Mouse (Mus musculus): ENCODE measurements at regions not wholly inside any gene's neighbourhood (a gene's known extent, or its start where the extent isn't known, plus 50 kb on each side); places are given as distances from the start of the nearest gene placed in this dataset.
"Not testable (repeated sequence)": the region's sequence is repeated elsewhere in the genome, so short reads cannot be mapped to it uniquely, and the experiment has no call there.

GRCm38 (mm10) chr13:72183636-72184035, 220.1 kb upstream of the Irx1 start:
- no peak for DNase-seq (ENCODE audit: low read depth, low spot score)

GRCm38 (mm10) chr13:72184116-72184845, 220.8 kb upstream of the Irx1 start:
- DNase-seq (ENCODE audit: low read depth, low spot score) = no peak

GRCm38 (mm10) chr13:72184846-72185118, 221.3 kb upstream of the Irx1 start:
- no peak for DNase-seq (ENCODE audit: low read depth, low spot score)

- no peak for DNase-seq (ENCODE audit: low read depth, low spot score)
These were observed 232.4 kb upstream of the Irx1 start for GRCm38 (mm10) chr13:72195881-72196280.

- DNase-seq (ENCODE audit: low read depth, low spot score) = peak; percentile 55
These were observed 235.0 kb upstream of the Irx1 start for GRCm38 (mm10) chr13:72198341-72199105.

GRCm38 (mm10) chr13:72209518-72209917, 246.0 kb upstream of the Irx1 start:
- DNase-seq (ENCODE audit: low read depth, low spot score) = no peak

- peak; percentile 3 for DNase-seq (ENCODE audit: low read depth, low spot score)
These were observed 246.5 kb upstream of the Irx1 start for GRCm38 (mm10) chr13:72209946-72210456.

- no peak for DNase-seq (ENCODE audit: low read depth, low spot score)
These were observed 247.2 kb upstream of the Irx1 start for GRCm38 (mm10) chr13:72210474-72211309.

- no peak for DNase-seq (ENCODE audit: low read depth, low spot score)
These were observed 248.2 kb upstream of the Irx1 start for GRCm38 (mm10) chr13:72211716-72212115.

- no peak for DNase-seq (ENCODE audit: low read depth, low spot score)
These were observed 249.2 kb upstream of the Irx1 start for GRCm38 (mm10) chr13:72212747-72213146.

- no peak for DNase-seq (ENCODE audit: low read depth, low spot score)
These were observed 255.8 kb upstream of the Irx1 start for GRCm38 (mm10) chr13:72219329-72219728.

GRCm38 (mm10) chr13:72227102-72227501, 263.6 kb upstream of the Irx1 start:
- peak; percentile 2 for DNase-seq (ENCODE audit: low read depth, low spot score)

- DNase-seq (ENCODE audit: low read depth, low spot score) = no peak
These were observed 267.6 kb upstream of the Irx1 start for GRCm38 (mm10) chr13:72231032-72231591.

- DNase-seq (ENCODE audit: low read depth, low spot score) = no peak
These were observed 268.6 kb upstream of the Irx1 start for GRCm38 (mm10) chr13:72232080-72232479.

- DNase-seq (ENCODE audit: low read depth, low spot score) = no peak
These were observed 278.4 kb upstream of the Irx1 start for GRCm38 (mm10) chr13:72241919-72242318.

- no peak for DNase-seq (ENCODE audit: low read depth, low spot score)
These were observed 286.9 kb upstream of the Irx1 start for GRCm38 (mm10) chr13:72250419-72250818.

GRCm38 (mm10) chr13:72253242-72253641, 289.7 kb upstream of the Irx1 start:
- DNase-seq (ENCODE audit: low read depth, low spot score) = not testable (repeated sequence)

GRCm38 (mm10) chr13:72258794-72259193, 295.3 kb upstream of the Irx1 start:
- no peak for DNase-seq (ENCODE audit: low read depth, low spot score)

GRCm38 (mm10) chr13:72264416-72264815, 300.9 kb upstream of the Irx1 start:
- no peak for DNase-seq (ENCODE audit: low read depth, low spot score)

GRCm38 (mm10) chr13:72265116-72265515, 301.6 kb upstream of the Irx1 start:
- no peak for DNase-seq (ENCODE audit: low read depth, low spot score)

GRCm38 (mm10) chr13:72265650-72266049, 302.1 kb upstream of the Irx1 start:
- DNase-seq (ENCODE audit: low read depth, low spot score) = no peak
